Mouse (Mus musculus) cortical plate, adult 2 months (tissue): ENCODE results near the gene Ifitm10. TPM values are rescaled to one million over a fixed set of nuclear protein-coding genes. Genes with fewer than 3 reads are reported as not detected.
"Not testable (repeated sequence)": the region's sequence is repeated elsewhere in the genome, so short reads cannot be mapped to it uniquely, and the experiment has no call there.

Experiments used
- H3K27ac ChIP-seq: fragments of 200-500 bp; 2 replicates; pipeline ENCODE4 v1.5.1; 2012; ENCODE audit warnings: low read length, control low read depth, inconsistent platforms; ENCODE audit not compliant: insufficient read depth
- H3K4me1 ChIP-seq: fragments of 200-500 bp; 2 replicates; pipeline ENCODE4 v1.6.1; 2011; ENCODE audit warnings: low read length; ENCODE audit not compliant: control insufficient read depth, insufficient read depth
- H3K4me3 ChIP-seq: fragments of 200-500 bp; 2 replicates; pipeline ENCODE4 v1.5.1; 2011; ENCODE audit warnings: mild to moderate bottlenecking, low read length, control low read depth; ENCODE audit not compliant: insufficient read depth
- CTCF ChIP-seq: fragments of 200-500 bp; IDR thresholded peaks from 2 replicates; pipeline ENCODE4 v1.5.1; 2011; ENCODE audit warnings: mild to moderate bottlenecking, control low read depth, low read length; ENCODE audit not compliant: insufficient read depth; ENCODE audit errors: extremely low read depth
- polyA plus RNA-seq: library from polyadenylated mRNA; depleted of rRNA; stranded (reverse); fragments of >200 nt; gene quantifications from 2 replicates; pipeline ENCODE4 v1.2.3, GENCODE M21; 2012; rRNA removed

Ifitm10 gene
- polyA plus RNA-seq, 1 experiment, result 43.0 TPM

DNA sequence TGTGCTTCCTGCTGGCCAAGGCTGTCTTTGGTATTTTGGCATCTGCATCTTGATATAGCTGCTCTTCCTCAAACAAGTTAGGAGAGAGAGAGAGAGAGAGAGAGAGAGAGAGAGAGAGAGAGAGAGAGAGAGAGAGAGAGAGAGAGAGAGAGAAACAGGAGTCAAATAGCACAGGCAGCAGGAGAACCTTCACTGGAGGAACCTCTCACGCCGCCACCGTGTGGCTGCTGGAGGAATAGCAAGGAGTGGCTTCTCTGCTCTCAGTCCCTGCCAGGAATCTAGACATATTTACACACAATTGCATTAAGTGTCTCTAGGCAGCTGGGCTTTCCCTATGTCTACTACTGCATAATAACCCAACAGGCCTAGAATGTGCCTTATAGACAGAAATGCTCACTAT, 95.4 kb downstream of the Ifitm10 start:
- H3K4me3 ChIP-seq, H3K4me1 ChIP-seq, H3K27ac ChIP-seq: not testable (repeated sequence)
- peak; percentile 47 for TF ChIP-seq CTCF

Other genes starting within 250 kb of the Ifitm10 start
- gene Gm39115, start 237.7 kb downstream of the Ifitm10 start, polyA plus RNA-seq, result not detected in 2 replicates
- not detected in 2 replicates for gene Gm45337, start 229.1 kb downstream of the Ifitm10 start, polyA plus RNA-seq
- not detected in 2 replicates for gene Gm29735, start 216.6 kb downstream of the Ifitm10 start, polyA plus RNA-seq
- not detected in 2 replicates for gene Gm4553, start 208.0 kb downstream of the Ifitm10 start, polyA plus RNA-seq
- gene Krtap5-2, start 197.7 kb downstream of the Ifitm10 start, polyA plus RNA-seq, result not detected in 2 replicates
- not detected in 2 replicates for gene Gm10153, start 183.4 kb downstream of the Ifitm10 start, polyA plus RNA-seq
- gene Krtap5-3, start 172.4 kb downstream of the Ifitm10 start, polyA plus RNA-seq, result not detected in 2 replicates
- not detected in 2 replicates for gene Gm7579, start 161.9 kb downstream of the Ifitm10 start, polyA plus RNA-seq
- not detected in 2 replicates for gene Krtap5-5, start 143.8 kb downstream of the Ifitm10 start, polyA plus RNA-seq
- gene Gm40460, start 132.7 kb downstream of the Ifitm10 start, polyA plus RNA-seq, result not detected in 2 replicates
- gene Gm2431, start 115.4 kb downstream of the Ifitm10 start, polyA plus RNA-seq, result not detected in 2 replicates
- not detected in 2 replicates for gene Gm4559, start 99.4 kb downstream of the Ifitm10 start, polyA plus RNA-seq
- not detected in 2 replicates for gene Krtap5-1, start 76.6 kb downstream of the Ifitm10 start, polyA plus RNA-seq
- gene Krtap5-4, start 70.2 kb downstream of the Ifitm10 start, polyA plus RNA-seq, result not detected in 2 replicates
- 0.45 and 1.4 TPM in 2 replicates for gene Gm49369, start 8.9 kb upstream of the Ifitm10 start, polyA plus RNA-seq
- gene Ctsd, start 14.3 kb upstream of the Ifitm10 start, polyA plus RNA-seq, result 421 and 455 TPM in 2 replicates
- not detected in 2 replicates for gene Syt8, start 61.1 kb upstream of the Ifitm10 start, polyA plus RNA-seq
- 0.86 and 1.4 TPM in 2 replicates for gene Tnni2, start 68.1 kb upstream of the Ifitm10 start, polyA plus RNA-seq
- gene Lsp1, start 87.1 kb upstream of the Ifitm10 start, polyA plus RNA-seq, result 10.2 and 12.2 TPM in 2 replicates
- 0.19 and 0.40 TPM in 2 replicates for gene Tnnt3, start 125.1 kb upstream of the Ifitm10 start, polyA plus RNA-seq
- 69.3 and 74.0 TPM in 2 replicates for gene Mrpl23, start 158.9 kb upstream of the Ifitm10 start, polyA plus RNA-seq